Mouse (Mus musculus): ENCODE data around the gene Pak7.

GRCm38 (mm10) chr2:136175030-136175429 lies 212.7 kb downstream of the Pak7 start:
- TF ChIP-seq EP300 (IDR thresholded peaks at IDR 0.05; ENCODE audit: low read depth) (no peak), CTCF (IDR thresholded peaks at IDR 0.05; ENCODE audit: low read depth) (no peak)
